Mouse (Mus musculus) T-cell, adult 2 months (primary cell): ENCODE results near the gene Slc9a8.
A peak's percentile ranks its signal among the peaks of the same experiment; 100 is the strongest.

Experiments
- DNase-seq: peaks from one replicate; pipeline ENCODE4 v3.0.0; 2022; ENCODE audit warnings: low spot score

Gene Slc9a8

GRCm38 (mm10) chr2:167483827-167484410 lies 62.4 kb downstream of the Slc9a8 start:
- no peak for DNase-seq

GRCm38 (mm10) chr2:167484932-167485331 lies 63.4 kb downstream of the Slc9a8 start:
- DNase-seq, result no peak

- no peak for DNase-seq
Measured at GRCm38 (mm10) chr2:167485501-167486377, 64.2 kb downstream of the Slc9a8 start.

DNA sequence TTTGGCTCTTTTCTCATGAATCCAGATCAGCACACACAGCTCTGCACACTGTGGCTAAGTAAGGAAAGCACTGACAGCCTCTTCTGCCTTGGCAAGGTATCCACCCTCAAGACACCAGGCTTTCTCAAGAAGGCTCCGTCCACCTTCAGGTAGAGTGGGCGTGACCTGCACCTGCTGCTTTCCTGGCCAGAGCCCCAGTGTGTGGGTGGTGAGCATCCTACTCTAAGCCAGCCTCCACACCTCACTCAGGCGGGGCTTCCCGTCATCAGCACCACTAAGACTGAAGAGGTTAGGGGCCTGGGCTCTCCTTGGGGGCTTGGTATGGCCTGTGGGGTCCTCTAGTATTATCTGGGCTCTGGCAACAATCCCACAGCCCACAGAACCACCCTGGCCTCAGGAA lies 65.1 kb downstream of the Slc9a8 start:
- no peak for DNase-seq

GRCm38 (mm10) chr2:167487551-167487950 lies 66.0 kb downstream of the Slc9a8 start:
- no peak for DNase-seq

GRCm38 (mm10) chr2:167487994-167488393 lies 66.5 kb downstream of the Slc9a8 start:
- no peak for DNase-seq

- no peak for DNase-seq
Measured at GRCm38 (mm10) chr2:167490813-167491525, 69.5 kb downstream of the Slc9a8 start.

DNA sequence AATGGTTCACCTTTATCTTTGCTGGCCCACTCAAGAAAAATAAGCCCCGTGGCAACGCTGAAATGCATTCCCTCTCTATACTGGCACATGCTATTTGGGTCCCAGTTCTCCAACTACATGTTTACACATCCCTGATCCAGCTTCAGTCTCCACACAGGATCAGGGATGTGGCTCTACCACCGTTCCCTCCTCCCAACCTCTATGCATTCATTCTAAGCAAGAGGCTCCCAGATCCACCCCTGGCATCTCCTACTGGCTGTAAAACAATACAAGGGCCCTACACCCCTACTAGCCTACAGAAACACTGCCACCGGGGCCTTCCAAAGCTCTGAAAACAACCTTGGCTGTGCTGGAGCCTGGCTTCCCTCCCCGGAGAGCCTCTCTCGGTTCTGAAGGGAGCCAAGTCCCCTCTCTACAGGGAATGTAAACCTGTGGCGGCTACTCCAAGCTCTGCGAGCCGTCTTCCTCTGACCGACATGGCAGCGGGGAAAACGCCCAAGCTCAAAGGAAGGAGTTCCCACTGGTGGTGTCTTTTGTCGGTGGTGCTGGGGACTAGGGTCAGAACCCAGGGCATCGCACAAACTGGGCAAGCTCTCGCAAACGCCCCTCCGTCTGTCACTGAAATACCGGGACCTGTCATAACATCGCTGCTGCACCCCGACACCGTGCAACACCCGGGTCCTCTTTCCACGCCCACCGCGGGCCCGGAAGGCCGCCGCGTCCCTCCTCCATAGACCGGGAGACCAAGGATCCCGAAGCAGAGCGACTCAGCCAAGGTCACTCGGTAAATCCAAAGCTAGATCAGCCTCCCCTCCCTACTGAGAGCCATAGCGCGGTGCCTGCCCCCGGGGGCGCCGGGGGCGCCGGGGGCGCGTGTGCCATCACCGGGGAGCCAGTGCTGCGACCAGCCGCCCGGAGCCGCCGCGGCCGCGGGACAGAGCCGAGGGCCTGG lies 70.5 kb downstream of the Slc9a8 start, which contains the start of gene Rnf114:
Gene Rnf114 (plus strand): TSS at position 889 of the 952 bp plus-strand sequence.
- peak; percentile 37 for DNase-seq

DNA sequence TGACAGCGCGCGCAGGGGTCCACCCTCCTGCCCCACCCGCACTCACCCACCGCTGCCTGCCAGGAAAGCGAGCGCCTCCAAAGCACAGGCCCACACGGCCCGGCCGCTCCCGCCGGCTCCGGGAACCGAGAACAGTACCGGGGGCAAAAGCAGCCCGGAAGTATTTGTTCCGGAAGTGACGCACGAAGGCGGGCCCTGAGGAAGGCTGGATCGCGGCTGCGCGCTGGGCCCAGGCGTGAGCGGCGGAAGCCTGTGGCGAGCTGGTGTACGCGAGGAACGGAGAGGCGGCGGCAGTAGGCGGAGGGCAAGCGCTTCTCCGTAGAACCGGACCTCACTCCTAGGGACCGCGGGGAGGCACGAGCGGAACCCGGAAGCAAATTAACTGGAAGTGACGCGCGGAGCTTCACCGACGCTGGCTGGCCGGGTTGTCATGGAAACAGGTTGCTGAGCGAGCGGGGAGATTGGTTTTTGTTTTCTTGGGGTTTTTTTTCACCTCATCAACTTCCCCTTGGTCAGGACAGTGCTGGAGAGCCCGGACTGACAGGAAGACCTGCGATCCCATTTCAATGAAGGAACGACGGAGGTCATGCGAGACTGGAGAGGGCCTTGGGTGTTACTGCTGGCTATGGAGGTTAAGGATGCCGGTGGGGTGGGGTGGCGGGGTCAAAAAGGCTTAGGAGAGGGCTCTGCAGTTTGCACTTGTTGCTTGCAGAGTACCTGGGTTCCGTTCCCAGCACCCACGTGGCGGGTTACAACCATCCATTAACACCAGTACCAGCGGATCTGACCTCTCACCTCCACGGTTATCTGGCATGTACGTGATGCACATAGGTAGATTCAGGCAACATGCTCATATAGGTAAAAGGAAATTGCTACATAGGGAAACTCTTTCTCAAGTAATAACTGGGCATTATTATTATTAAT lies 71.5 kb downstream of the Slc9a8 start, which contains the start of gene Spata2:
Gene Spata2 (minus strand): TSS at position 175 of the 924 bp plus-strand sequence.
- DNase-seq, result peak; percentile 92

- peak; percentile 32 for DNase-seq
Measured at GRCm38 (mm10) chr2:167496437-167496836, 74.9 kb downstream of the Slc9a8 start.

DNA sequence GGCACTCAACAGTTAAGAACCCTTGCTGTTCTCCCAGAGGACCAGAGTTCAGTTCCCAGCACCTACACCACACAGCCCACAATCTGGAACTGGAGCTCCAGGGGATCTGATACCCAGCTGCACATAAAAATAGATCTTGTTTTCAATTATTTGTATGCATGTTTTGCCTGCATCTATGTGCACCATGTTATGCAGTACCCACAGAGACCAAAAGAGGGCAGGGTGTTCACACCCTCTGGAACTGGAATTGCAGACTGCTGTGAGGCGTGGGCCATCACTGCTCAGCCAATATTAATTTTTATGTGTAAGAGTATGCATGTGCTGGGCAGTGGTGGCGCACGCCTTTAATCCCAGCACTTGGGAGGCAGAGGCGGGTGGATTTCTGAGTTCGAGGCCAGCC lies 75.8 kb downstream of the Slc9a8 start:
- DNase-seq, result peak; percentile 66

DNA sequence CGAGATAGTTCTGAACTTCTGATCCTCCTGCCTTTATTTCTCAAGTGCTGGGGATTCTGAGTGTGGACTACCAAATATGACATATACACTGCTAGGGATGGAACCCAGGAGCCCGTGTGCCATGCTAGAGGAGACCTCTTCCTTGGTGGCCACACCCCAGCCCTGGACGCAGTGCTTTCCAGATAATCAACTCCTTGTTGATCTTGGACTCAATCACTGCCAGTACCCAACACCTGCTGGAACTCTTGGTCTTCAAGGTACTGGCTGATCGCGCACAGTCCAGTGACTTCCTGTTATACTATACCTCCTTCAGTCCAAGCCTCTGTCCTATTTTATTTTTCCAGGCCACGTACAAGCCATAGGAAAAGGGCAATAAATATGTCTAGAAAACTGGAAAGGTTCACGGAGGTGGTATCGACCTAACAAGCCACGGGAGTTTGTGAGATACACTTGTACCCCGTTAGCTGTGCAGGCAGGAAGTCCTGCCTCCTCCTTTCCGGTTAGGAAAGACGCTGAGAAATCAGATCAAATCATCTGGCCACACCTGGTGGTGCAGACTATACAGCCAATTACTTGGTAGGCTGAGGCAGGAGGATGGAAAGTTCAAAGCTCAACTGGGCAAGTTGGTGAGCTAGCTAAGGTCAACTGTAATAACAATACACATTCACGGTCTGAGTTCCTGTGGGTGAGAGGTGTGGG lies 81.2 kb downstream of the Slc9a8 start:
- no peak for DNase-seq

GRCm38 (mm10) chr2:167503253-167503895 lies 81.9 kb downstream of the Slc9a8 start:
- peak; percentile 90 for DNase-seq

GRCm38 (mm10) chr2:167503896-167504349 lies 82.4 kb downstream of the Slc9a8 start:
- DNase-seq, result no peak

DNA sequence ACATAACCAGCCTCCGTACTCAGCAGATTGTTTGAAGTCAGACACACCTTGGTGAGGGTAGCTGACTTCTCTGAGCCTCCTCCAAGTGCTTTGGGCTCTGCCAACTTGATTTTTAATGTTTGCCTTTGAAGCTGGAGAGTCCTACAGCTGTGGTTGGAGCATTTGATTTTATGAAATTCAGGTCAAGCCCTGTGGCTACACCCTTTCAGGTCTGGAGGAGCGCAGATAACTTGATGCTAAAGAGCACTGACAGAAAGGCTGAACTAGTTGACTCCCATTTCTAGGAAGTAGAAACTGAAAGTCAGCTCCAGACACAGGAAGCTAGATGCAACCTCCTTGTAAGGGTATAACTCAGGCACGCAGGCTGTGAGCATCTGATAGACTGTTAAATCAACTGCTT lies 83.6 kb downstream of the Slc9a8 start:
- peak; percentile 77 for DNase-seq

DNA sequence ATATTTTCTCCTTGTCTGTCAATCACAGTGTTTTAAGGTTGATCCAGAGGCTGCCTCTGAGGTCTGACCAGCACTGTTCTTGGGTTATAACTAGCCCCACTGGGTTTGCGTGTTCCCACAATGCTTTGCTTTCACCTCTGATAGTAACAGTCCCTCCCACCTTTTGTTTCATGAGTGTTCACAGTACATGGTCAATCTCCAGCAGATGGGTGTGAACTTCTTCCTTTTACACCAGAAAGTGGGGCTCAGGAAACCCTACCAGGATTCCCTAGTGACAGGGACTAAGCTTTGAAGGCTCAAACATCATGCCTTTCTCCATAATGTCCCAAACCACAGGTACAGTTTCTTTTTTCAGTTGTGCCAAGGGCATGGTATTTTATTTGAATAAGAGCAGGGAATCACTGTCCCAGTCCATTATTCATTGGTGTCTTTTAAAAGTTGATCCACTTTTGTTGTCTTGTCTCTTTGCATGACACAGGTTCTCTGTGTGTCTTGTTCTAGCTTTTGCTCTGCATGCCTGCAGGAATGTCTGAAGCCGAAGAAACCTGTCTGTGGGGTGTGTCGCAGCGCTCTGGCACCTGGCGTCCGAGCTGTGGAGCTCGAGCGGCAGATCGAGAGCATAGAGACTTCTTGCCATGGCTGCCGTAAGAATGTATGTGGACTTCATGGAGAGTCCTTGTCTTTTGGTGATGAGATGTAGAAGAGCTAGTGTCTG lies 85.2 kb downstream of the Slc9a8 start:
- DNase-seq, result no peak

DNA sequence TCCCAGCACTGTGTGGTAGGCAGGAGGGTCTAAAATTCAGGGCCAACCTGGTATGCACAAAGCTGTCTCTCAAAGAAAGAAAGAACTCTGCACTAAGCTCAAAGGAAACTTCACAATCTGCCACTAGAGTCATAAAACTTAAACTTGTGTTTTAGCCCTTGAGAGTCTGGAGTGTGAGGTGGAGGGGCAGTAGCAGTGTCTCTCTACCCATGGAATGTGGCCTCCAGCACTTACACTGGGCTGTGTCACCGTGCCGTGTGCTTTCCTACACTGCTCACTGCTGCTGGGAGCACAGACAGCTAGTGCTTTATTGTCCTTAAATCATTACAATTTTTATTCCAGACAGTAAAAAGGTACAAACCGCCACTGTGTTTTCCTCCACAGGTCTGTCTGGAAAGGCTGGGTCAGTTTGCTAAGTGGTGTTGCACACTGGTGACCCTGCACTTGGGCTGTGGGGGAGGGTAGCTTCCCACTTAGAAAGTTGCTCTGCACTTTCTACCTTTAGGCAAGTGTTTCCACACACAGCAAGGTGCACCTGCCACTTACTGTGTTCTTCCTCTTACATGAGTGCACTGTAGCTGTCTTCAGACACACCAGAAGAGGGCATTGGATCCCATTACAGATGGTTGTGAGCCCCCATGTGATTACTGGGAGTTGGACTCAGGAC lies 86.3 kb downstream of the Slc9a8 start:
- no peak for DNase-seq

DNA sequence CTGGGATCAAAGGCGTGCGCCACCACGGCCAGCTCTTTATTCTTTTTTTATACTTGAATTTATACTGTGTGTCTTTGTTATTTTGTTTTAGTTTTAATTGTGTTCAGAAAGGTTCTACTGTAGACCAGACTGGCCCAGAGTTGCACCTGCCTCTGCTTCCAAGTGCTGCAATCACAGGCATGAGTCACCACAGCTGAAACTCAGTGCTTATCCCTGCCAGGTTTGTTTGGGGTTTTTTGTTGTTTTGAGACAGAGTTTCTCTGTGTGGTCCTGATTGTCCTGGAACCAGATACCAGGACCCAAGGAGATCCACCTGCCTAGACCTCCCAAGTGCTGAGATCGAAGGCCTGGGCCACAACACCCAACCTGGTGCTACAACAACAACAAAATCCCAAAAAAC lies 87.1 kb downstream of the Slc9a8 start:
- no peak for DNase-seq
